Mouse (Mus musculus) c-Kit-positive CD71-negative TER-119-negative erythroid progenitor cells, embryonic 14.5 days (primary cell): ENCODE measurements around the gene Itm2b.

Source experiments
- DNase-seq: peaks from one replicate; pipeline ENCODE4 v3.0.0-alpha.2; 2013; ENCODE audit warnings: low read depth

Gene Itm2b

DNA sequence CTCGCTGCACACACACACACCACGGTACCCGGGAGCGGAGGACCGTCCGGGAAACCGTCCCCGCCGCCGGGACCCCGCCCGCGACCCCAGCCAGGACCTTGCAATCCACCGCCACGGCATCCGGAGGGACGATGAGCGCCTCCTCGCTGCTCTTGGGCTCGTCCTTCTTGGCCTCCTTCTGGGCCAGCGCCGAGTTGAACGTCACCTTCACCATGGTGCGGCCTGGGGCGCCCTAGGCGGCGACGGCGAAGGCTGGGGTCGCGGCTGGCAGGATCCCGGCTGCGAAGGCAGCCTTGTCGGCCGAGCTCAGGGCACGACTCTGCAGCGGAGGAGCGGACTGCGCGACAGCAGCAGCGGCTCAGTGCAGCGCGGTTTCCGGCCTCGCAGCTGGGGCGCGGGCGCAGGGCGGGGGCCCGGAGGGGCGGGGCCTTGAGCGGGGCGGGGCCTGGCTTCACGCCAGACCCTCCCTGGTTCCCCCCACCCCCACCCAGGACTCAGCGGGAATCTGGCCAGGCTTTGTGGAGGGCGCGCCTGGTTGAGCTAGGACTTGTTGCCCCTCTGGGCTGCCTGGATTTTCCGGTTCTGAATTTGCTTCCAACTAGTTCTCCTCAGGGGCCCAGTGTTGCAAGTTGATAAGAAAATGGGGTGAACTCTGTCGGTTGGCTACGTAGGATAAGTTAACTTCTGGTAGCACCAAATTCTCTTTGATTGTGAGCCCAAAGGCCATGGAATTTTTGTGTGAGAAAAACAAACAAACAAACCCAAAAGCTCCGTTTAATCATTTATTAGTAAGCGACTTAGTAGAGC is at the start of gene Itm2b:
TSS of gene Itm2b (minus strand) at position 377 of the 807 bp plus-strand sequence.
- DNase-seq, result no peak

DNA sequence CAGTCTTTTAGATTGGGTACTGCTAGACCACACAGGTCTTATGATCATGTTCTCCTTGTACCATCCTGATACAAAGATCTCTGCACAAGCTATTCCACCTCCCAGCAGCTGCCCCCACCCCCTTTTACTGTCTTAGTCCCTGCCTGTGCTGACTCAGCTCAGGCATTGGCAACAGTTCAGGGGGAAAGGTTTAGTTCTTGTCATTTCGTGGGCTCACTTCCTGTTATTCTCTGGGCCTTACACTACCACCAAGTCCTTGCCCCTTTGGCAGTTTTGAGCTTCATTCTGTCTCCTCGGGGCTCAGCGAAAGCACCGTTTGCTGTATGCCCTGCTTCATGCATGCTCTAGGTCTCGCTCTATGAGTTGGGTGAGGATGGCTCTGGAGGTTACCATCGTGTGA is 48.4 kb upstream of the Itm2b start:
- peak; percentile 30 for DNase-seq

- DNase-seq, result no peak
Measured at GRCm38 (mm10) chr14:73430571-73430970, 45.5 kb upstream of the Itm2b start.

DNA sequence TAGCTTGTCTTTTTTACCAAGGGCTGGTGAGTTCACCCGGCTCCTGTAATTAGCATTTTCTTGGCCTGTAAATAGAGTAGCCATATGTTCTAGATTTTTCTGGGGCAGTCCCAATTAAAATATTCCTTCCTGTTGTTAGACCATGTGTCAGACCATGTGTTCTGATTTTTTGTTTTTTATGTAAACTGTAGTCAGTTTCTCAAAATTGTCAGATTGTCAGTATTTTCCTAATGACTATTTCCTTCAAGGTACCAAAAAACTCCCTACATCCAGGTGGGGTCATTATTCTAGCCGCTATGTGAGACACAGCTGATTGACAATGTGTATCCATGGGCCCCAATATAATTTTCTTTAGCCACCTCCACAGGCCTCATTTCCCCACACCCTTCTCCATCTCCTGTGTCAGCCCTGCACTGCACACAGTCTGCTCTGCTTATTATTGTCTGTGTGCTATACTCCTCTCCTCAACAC is 40.5 kb upstream of the Itm2b start:
- no peak for DNase-seq

- DNase-seq, result no peak
Measured at GRCm38 (mm10) chr14:73424961-73425360, 39.9 kb upstream of the Itm2b start.

- no peak for DNase-seq
Measured at GRCm38 (mm10) chr14:73423542-73423941, 38.5 kb upstream of the Itm2b start.

DNA sequence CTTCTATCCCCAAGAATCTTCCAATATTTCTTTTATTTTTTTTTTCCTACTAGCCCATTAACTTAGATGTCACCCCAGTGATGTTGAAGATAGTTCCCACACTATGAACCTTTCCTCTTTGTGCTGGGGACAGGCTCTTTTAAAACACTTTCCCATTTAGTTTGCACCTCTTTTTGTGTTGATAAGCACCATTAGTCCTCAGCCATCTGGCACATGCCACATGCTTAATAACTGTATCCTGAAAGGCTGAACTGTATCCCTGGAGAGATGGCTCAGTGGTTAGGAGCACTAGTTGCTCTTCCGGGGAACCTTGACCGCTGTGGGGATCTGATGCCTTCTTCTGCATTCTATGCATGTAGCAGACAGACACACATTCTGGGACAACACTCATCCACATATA is 37.5 kb upstream of the Itm2b start:
- no peak for DNase-seq

GRCm38 (mm10) chr14:73421580-73421979 is 36.5 kb upstream of the Itm2b start:
- no peak for DNase-seq

DNA sequence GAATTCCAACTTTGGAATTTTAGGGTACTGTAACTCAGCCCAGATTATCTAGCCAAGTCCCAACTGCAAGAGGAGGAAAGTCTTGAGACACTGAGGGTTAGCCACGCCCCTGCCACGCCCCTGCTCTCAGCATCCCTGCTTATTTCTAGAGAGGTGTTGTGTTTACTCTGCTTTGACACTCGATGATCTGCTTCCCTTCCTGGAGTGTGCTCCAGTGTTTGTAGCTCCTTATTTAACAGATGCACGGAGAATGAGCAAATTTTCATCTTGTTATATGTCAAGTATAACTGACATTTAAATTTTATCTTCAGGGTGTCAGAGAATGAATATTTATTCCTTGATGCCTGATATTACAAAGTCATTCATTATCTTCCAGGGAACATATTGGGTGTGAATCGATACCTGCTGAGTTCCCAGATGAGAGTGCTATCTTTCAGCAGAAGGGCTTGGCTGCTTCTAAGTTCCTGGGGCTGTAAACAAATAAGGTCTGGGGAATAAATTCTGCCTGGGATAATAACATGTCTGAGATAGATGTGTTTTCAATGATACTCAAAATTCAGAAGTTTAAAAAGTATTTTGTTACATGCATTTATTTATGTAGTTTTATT is 35.2 kb upstream of the Itm2b start:
- DNase-seq, result no peak

GRCm38 (mm10) chr14:73416511-73416910 is 31.4 kb upstream of the Itm2b start:
- DNase-seq, result no peak

DNA sequence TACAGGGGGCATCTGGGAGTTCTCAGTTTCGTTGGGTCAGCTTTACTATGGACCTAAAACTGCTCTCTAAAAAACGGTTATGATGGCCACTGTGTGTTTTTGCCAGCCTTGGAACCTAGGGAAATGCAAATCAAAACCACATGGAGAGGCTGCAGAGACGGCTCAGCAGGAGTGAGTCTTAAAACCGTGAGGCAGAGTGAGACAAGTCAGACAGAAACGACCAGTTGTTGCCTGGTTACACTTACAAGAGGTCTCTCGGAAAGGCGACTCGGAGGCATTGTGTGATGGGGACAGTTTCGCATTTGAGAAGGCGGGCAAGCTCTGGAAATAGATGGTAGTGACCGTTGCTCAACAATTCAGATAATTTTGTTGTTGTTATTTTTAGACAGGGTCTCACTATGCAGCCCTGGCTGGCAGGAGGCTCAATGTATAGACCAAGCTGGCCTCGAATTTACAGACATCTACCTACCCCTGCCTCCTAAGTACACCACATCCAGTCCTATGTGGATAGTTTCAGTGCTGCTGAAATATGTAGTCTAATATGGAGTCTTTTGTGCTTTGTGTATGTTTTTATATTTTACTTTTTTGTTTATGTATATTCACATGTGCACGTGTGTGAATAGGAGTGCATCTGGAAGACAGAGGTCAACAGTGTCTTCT is 30.4 kb upstream of the Itm2b start:
- DNase-seq, result no peak

- no peak for DNase-seq
Measured at GRCm38 (mm10) chr14:73411729-73412128, 26.6 kb upstream of the Itm2b start.

GRCm38 (mm10) chr14:73410083-73410482 is 25.0 kb upstream of the Itm2b start:
- no peak for DNase-seq

- no peak for DNase-seq
Measured at GRCm38 (mm10) chr14:73408223-73408845, 23.2 kb upstream of the Itm2b start.

GRCm38 (mm10) chr14:73404016-73404415 is 18.9 kb upstream of the Itm2b start:
- DNase-seq, result no peak

DNA sequence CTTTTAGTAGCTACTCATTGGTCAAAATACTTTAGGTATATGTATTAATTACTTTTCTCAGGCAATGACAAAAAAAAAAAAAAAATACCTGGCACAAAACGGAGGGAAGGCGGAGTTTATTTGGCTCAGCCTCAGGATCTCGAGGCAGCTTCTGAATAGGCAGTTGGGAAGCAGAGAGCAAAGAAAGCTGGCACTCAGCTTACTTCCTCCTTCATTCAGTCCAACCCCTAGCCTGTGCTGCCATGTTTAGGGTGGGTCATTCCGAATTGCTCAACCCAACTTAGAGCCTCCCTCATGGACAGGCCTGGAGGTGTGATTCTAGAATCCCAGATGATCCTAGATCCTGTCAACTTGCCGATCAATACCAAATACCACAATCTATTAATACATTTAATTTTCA is 18.3 kb upstream of the Itm2b start:
- no peak for DNase-seq

- no peak for DNase-seq
Measured at GRCm38 (mm10) chr14:73402296-73403035, 17.4 kb upstream of the Itm2b start.

DNA sequence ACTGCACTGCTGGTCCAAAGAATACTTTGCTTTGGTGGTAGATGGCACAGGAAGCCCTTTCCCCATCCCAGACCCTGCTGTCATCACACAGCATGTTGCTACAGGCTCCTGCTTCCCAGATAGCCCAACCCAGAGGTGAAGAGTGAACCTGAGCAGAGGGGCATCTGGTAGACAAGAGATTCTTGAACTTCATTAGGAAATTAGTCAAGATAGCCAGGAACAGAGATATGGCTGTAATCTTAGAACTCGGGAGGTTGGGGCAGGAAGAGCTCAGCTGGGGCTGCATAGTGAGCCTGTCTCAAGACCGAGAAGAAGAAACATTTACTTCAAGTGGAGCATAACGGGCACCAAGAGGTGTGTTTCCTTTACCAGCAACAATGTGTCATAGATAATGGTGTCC is 16.3 kb upstream of the Itm2b start:
- no peak for DNase-seq

GRCm38 (mm10) chr14:73399866-73400618 is 15.0 kb upstream of the Itm2b start:
- no peak for DNase-seq

GRCm38 (mm10) chr14:73398367-73398996 is 13.4 kb upstream of the Itm2b start:
- no peak for DNase-seq

GRCm38 (mm10) chr14:73395750-73396149 is 10.7 kb upstream of the Itm2b start:
- DNase-seq, result no peak
